Mouse (Mus musculus) gastrocnemius, postnatal 4 days (tissue): Measurements from ENCODE around the gene Mknk1. TPM values are rescaled to one million over a fixed set of nuclear protein-coding genes. Genes with fewer than 3 reads are reported as not detected.

Experiments
- DNase-seq, 2 experiments: peaks; one replicate each; pipeline ENCODE4 v3.0.0; 2021 to 2022; ENCODE audit warnings: low spot score in 2 of 2, mixed read lengths in 2 of 2
- total RNA-seq, 2 experiments: library from RNA; stranded (reverse); gene quantifications; 2 replicates each; pipeline ENCODE4 v1.2.3; 2021

Gene Mknk1
- total RNA-seq, 2 experiments from 2014 or later = 45.8 to 47.8 TPM

DNA sequence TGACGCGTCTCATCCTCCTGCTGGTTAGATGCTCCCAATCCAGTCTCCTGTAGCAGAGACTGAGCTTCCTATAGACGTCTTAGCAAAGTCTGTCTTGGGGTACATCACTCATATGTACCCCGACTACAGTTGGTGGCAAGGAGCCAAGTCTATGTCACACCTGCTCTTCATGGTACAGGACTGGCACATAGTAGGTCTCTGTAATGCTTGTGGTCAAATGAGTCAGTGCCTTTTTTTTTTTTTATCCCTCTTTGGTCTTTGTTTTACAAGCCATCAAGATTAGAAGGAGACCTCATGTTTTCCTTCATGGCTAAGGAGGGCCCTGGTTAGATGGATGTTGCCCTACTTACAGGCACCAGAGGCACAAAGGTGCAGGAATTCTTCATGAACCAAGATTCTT is 1.8 kb downstream of the Mknk1 start:
- no peak for DNase-seq

DNA sequence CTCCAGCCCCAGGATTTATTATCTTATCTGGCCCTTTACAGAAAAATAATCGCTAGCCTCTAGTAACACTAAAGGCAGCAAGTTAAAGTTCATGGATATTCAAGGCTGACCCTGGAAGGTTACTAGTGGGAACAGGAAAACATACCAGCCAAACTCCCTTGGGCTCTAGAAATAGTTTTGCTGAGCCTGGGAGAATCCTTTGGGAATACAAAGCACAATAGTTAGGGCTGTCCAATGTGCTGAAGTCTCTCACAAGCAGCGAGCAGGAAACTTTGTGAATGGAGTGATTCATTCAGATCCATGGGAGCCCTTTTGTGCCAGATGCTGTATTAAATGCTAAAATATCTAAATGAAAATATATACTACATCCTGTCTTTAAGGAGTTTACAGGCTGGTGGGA is 7.7 kb downstream of the Mknk1 start:
- no peak for DNase-seq

DNA sequence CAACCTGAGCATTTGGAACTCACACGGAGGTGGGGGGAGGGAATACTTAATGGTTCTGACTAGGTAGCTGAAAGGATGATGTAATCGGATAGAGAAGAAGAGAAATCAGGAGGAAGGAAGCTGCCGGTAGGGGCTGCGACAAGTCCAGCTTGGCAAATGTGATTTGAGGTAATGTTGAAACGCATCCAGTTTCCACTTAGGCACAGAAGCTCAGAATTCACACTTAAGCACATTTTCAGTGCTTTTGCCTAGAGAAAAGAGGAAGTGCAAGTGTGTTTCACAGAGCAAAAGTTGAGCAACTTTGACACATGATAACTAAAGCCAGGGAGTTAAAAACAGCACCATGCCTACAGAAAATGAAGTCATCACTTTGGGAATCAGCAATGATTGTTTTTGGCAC is 8.4 kb downstream of the Mknk1 start:
- DNase-seq = no peak

DNA sequence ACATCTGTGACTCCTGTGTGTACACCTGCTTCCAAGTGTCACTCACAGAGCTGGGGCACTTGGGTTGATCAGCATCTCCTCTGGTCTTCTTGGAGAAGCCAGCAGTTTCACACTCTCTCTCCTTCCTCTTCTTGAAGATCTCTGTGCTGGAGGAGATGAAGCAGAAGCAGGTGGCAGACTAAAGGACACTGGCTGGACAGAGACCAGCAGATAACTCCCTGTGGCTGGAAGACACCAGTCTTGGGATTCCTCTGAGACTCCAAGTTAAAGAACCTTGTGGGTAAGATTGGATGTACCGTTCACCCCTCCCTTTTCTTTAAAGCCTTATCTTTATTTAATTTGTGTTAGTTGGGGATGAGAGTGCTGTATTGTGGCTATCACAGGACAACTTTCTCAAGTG is 9.1 kb downstream of the Mknk1 start:
- DNase-seq = no peak

DNA sequence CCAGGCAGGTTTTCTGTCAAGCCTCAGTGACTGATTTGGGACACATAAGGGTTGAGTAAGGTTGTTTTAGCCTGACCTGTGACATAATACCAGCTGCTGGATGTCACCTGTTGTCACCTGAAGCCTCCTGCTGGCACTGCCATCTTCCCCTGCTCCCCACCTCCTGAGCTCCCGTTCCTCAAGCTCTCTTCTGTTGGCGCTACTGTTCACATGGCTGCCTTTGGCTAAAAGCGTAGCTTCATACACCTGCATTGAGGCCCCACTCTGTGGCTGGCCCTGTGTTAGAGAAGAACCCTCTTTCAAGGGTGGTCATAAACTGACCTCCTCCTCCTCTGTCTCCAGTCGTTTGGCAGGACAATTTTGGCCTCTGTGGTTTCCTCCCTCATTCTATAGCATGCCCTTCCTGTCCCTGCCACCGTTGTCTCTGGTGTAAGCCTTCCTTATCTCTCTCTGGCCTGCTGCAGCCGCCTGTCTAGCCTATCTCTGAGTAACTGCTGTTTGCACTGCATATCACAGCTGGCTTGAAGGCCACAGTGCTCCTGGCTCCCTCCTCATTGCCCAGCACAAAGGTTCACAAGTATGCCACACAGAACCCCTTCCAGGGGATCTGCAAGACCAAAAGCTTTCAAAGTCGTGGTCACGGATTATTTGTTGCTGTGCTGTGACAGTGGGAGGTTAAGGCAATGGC is 10.1 kb downstream of the Mknk1 start:
- DNase-seq = no peak

DNA sequence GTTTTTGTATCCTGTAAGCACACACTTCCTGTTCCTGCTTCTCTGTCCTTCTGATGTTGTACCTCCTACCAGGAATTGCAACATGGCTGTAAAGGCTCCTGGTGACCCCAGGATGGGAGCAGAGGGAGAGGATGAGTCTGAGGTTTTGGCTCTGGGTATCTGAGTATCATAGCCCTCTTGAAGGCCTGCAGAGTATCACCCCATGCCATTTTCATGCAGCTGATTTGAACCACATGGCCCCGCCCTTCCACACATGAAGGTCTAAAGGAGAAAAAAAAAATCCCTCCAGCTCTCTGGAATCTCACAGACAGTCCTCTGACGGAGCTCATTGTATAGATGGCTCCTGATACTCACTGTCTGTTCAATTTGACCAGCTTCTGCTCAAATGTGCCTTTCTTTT is 11.1 kb downstream of the Mknk1 start:
- no peak for DNase-seq

DNA sequence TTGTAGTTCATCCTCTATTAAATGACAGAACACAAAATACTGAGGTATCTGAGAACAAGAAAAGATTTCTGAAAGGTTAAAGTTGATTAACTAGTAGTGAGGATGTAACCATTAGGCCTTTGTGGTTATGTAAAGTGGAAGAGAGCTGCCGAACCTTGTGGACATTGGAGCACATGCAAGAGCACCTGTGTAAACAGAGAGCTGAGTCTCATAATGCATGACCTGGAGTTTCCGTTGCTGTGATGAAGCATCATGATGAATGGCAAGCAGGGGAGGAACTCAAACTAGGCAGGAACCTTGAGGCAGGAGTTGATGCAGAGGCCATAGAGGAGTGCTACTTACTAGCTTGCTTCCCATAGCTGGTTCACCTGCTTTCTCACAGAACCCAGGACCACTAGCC is 11.6 kb downstream of the Mknk1 start:
- DNase-seq = no peak

DNA sequence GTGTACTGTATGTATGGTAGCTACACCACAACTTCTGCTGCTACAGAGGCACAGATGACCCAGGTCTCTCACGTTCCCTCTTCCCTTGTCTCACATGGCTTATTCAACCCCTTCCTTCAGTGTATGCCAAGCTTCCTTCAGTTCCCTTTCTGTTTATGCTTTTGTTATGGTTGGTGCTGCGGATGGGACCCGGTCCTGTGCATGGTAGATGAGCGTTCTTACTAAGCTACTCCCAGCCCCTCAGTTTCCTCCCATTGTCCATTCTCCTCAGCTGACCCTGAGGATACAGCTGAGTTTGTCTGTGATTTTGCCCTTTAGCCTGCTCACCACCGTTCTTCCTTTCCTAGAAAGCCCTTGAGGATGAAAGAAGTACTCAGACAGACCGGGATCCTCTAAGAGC is 12.6 kb downstream of the Mknk1 start:
- DNase-seq = no peak

DNA sequence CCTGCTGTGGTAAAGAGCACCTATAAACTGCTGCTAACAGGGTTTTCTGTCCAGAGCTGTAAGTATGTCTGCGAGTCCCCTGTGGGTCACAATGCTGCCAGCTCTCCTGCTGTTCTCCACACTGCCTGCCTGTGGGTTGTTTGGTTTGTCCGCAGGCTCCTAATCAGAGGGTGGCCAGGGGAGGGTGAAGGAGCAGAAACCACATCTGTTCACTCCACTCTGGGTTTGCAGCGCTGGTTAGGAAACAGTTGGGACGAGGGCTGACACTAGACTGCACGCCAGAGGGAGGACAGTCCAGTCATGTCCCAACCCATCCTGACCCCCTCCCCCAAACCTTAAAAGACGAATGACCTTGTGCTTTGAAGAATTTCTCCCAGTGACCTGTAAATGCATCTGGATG is 16.1 kb downstream of the Mknk1 start:
- DNase-seq = no peak

DNA sequence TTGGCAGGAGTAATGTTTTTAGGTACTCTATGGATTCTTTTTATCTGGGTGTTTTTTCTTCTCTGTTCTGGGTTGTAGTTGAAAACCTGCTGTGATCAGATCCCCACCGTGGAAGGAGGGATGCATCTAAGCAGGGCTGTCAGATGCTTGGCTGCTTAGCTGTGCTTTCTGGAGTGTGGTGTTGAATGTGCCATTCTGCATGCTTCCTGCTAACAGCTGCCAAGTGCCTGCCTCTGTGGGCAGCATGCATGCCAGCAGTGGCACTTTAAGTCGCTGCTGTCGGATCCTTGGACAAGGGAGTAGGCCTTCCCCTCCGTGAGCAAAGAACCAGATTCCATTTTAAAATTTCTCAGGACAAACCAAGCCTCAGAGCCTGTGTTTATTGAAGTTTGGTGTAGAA is 16.6 kb downstream of the Mknk1 start:
- no peak for DNase-seq

DNA sequence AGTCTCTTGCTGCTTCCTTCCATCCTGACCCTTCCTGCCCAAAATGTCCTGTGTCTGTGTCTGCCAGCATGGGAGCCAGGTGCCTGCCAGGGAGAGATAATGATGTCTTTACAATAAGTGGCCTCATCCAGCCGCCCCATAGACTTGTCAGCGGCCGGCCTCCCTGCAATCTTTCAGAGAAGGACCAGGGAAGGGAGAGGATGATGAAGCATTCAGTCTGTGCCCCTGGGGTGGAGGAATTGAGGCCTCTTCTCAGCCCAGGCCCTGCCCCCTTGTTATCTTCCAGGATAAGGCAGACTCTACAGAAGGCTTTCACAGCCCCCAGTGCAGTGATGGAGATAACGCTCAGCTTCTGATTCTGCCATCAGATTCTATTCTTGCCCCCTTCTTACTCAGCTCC is 17.3 kb downstream of the Mknk1 start:
- DNase-seq = no peak

DNA sequence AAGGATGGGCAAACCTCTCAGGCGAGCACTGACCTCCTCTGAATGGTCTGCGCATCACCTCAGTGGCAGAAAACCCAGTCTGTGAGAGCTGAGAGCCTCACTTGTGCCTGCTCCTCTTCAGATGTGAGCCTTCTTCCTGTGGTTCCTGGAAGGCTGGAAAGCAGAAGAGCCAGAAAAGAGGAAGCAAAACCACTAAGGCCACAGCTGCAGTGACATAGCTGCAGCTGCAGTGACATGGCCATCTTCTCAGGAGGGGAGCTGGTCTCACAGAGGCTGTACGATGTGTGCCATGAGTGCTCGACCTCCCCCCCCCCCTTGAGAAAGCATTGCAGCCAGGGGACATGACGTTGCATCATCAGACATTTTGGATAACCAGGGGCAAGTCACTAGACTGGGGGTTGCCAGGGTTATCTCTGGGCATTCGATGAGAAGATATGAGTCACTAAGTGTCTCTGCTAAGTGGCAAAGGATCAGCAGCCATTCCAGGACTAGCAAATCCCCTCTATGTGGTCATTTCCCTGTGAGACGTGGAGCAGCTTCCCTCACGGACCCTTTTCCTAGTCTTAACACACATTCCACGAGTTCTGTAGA is 18.4 kb downstream of the Mknk1 start:
- no peak for DNase-seq

DNA sequence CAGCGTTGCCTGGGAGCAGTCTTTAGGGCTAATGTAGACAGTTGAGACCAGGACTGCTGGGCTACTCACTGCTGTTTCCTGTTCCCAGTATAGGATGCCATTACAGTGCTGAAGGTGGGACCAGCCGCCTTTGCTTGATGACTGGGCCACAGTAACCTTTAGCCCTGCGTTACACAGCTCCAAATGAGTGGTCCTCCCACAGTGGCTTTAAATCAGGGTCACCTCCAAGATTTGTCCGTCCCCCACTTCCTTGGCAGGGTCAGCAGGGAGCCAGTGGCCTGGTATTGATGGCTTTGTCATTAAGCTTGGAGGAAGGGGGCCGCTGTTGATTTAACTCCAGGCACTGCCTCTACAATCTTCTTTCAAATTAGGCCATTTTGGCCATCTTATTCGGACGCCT is 24.4 kb downstream of the Mknk1 start:
- no peak for DNase-seq

DNA sequence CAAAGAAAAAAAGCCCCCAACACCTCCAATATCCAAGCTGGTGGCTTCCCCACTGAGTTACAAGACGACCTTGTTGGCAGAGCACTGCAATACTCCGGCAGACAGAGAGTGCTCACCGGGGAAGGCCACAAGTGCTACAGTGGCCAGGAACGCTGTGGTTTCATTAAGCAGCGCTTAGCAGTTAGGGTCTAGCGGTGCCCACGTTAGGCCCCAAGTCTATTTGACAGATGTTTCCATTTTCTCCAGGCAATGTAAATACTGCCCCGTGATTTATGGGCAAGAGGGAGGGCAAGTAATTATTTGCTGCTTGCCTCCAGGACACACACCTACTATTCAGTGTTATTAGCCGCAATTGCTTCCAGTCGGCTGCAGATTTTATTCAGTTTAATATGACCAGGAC is 24.9 kb downstream of the Mknk1 start:
- DNase-seq = no peak

DNA sequence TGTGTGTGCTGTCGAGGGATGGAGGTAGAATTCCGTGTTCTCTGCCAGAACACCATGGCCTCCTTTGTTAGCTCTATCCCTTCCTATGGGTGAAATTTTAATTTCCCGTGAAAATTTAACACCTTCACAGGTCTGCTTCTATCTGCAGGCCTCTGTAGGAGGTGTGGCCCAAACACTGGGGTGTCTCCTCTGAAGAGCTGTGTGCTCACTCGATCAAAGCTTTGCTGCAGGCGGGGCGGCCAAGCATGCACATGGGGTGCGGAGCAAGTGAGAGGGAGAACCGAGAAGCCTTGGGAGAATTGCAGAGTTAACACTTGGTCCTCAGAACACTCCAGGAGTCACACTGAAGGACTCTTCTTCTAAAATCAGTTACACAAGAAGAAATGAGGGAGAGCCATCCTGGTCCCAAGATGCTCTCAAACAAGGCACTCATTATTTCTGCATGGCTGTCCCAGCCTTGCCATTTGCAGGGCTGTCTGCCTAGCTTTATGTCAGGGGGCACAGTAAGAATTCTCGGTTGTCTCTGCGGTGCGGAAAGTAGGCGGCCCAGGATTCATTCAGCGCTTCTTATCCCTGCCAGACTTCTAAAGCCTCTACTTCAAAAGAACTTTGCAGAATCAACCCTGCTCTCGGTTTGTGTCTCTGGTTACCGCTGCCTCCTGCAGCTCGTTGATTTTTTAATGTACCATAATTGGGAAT is 30.7 kb downstream of the Mknk1 start:
- DNase-seq = no peak

DNA sequence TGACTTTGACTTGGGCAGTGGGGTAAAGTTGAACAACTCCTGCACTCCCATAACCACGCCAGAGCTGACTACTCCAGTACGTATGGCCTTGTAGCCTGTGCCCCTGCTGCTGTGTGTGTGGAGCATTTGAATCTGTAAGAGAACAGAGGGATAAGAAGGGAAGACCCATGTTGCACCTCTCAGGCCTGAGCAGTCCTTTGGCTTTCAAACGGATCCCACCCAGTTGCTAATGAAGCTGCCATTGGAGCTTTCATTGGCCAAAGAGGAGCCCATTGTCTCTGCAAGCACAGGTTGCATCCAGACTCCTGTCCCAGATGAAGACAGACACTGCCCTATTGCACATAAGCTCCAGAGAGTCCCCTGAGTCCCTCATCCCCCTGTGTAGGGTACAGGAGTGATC is 34.2 kb downstream of the Mknk1 start:
- DNase-seq = no peak

DNA sequence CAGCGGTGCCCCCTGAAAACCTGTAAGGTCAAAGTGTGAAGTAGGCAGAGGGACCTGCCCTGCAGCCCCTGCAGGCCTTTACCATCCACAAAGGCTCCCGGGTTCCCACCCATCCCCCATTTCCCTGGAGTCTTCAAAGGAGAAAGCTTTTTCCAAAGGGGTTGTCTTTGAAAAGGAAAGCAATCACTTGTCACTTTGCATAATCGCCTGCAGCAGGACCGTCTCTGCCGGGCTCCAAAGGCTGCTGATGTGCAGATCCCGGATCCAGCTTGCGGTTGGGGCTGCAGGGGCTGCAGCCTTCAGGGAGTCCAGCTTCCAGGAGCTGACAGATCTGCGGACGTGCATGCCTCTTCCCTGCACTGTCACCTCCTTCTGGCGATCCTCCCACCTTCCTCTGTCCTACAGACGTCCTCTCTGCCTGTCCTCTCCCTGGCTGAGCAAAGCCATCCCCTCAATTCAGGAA is 39.2 kb downstream of the Mknk1 start:
- DNase-seq = no peak

DNA sequence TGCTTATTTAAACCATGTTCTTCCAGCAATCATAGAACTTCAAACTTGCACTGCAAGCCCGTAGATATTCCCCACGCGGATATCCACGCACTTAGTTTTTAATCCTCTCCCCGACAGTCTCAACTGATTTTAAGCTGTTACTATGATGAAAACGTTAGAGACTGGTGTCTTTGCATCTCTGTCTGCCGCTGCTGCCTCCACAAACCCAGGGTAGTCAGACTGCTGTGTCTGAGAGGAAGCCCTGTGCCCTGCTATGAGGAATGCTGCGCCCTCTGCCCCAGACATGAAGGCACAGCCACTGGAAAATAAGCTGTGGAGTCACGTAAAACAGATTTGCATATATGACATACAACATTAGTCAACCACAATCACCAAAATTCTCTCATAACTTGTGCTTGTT is 39.8 kb downstream of the Mknk1 start:
- DNase-seq = no peak

DNA sequence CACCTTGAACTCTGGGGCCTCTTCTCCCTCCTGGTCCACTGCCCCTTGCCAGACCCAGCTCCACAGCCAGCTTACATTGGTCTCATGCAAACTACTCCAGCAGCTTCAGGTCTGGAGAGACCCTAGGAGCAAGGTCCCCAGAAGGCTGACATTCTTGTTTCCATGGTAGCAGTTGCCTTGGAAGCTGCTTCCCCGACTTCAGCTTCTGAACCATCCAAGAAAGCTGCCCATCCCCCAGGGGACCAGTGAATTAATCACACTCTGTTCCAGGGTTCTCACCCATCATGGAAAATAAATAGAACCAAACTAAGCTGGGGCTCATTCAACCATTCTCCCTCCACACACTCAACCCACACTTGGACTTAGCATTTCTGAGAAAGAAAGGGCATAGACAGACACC is 42.2 kb downstream of the Mknk1 start:
- DNase-seq = no peak

DNA sequence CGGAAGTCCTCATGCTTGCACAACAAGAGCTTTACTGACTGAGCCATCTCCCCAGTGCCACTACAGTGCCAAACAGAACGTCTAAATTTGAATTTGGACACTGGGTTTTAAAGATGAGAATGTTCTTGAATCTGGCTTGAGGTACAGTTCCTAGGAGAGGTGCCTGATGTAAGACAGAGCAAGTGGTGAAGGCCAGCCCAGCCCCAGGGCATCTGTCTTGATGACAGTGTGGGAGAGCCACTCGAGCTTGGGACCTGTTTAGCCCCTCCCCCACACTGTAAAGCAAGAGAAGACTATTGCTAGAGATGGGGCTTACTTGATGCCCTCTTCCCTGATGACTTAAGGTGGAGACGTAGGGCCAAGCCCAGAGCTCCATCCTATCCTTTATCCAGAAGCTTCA is 43.2 kb downstream of the Mknk1 start:
- no peak for DNase-seq

DNA sequence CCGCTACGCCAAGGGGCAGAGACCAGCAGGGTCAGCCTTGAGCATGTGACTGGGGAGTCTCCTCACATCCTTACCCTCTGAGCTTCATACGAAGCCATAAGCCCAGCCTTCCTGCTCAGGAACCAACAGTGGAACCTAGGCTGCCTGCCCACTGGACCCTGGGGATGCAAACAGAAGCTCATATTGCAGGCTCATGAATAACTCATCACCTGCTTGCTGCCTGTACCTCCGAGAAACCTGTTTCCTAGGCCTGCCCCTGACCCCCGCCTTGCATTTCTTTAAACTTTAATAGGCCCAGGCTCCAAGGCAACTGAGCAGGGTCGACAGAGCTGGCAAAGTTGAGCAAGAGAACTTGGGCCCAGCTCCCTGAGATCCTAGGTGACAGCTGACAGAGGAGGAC is 45.0 kb downstream of the Mknk1 start, which contains the start of gene Kncn:
Gene Kncn (plus strand): TSS at position 379 of the 400 bp plus-strand sequence.
- DNase-seq = no peak

DNA sequence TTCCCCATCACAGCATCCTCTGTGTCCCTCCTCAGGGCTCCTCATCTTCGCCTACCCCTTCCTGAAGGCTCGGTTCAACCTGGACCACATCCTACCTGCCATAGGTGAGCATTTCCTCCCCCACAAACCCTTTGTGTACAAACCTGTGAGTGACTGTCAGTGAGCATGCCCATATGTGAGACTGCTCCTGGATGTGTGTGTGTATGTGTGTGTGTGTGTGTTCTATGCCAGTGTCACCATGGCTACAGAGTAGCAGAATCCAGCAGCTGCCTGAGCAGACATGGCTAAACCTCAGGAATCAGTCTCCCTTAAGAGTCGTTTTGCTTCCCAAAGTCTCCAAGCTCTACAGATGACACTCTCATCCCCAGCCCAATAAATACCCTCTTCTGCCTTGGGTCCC is 46.8 kb downstream of the Mknk1 start:
- DNase-seq = no peak

DNA sequence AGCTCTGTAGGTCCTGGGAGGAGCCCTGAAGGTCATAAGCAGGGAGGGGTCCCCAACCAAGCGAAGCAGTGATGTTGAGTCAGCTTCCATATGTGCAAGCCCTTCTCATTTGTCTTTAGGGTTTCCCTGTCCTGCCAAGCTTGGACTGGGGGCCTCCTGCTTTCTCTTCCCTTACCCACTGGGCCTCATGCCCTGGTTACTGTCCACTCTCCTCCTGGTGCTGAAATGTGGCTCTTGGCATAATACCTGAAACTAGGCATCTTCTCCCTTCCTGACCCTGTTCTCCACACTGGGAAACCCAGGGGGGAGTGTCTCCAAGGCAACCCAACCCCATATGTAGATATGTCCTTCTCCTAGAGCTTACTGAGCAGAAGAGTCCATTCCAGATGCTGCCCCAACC is 47.9 kb downstream of the Mknk1 start:
- DNase-seq = no peak
